Mouse (Mus musculus): ENCODE results near the gene Purb.
"Not testable (repeated sequence)": the region's sequence is repeated elsewhere in the genome, so short reads cannot be mapped to it uniquely, and the experiment has no call there.

Gene Purb

DNA sequence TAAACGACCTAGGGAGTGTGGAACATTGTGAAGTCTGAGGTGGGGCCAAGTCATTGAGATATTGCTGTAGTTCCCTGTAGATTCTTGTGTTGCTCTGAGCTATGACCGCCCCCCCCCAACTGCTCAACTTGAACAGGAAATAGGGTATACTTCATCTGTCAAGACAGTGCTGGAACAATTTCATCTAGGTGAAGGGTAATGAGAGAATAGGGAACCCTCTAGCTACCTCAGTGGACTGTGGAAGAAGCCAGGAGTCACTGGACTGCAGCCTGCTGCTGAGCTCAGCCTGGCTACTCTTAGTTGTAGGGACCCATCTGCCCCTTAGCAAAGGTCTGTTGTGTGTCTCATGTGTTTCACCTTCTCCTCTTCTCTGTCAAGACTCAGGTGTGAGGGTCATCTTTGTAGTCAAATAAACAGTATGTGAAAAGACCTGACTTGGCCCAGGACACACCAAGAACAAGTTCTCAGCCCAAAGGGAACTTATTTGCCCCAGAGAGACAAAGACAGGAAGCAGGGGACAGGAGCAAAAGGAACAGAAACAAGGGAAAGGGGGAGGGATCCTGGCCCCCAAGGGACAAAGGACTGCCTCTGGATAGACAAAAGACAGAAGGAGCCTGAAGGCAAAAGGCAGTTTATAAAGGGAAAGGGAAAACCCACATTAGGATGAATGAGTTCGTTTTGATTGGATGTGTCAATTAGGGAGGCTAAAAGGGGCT lies 8.7 kb upstream of the Purb start:
- DNase-seq: no peak

DNA sequence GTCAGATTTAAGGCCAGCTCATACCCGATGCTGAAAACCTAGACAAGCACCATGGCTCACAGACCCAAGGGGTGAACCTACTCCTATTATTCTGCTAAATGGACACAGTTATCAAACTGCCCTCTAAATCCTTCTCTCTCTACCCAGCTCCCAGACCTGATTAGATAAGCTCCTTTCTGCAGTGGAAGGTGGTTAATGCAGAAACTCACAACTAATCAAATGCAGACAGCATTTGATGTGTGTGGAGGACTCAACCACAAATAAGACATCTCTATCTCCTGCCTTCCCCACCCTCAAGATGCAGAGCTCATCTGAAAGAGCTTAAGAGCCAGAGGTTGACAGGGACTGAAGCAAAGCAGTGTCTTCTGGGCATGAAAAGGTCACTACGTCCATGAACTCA lies 7.4 kb upstream of the Purb start:
- no peak for DNase-seq

GRCm38 (mm10) chr11:6481669-6482185 lies 6.0 kb upstream of the Purb start:
- peak; percentile 39 to 54 for DNase-seq

DNA sequence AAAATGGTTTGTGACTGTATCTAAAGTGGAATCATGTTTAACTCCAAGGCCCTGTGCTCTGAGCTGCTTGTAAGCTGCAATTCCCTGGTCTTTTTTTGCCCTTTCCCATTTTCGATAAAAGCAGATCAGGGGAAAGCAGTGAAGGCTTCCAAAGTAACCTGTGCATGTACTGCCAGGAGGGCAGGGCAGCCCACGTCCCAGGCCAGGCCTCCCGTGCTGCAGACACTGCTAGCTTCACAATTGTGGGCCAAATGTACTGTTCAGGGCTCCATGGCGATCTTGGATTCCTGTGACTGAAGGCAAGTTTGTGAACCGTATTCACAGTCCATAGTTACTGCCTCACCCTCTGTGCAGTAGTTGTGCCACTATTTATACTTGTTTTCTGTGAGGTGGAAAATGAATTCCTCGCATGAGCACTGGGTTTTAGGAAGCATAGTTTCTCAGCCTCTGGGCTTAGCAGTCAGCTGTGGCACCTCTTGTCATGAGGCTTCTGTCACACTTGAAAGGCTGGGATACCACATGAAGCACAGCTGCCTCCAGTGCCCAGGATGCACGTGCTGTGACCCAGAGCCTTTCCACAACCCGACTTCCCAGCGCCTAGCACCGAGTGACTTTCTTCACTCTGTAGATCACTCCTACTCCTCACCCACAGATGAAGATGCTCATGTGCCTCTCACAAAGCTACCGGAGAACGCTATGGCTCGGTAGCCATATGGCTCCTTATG lies 5.1 kb upstream of the Purb start:
- DNase-seq: no peak

GRCm38 (mm10) chr11:6480191-6480590 lies 4.5 kb upstream of the Purb start:
- no peak for DNase-seq

DNA sequence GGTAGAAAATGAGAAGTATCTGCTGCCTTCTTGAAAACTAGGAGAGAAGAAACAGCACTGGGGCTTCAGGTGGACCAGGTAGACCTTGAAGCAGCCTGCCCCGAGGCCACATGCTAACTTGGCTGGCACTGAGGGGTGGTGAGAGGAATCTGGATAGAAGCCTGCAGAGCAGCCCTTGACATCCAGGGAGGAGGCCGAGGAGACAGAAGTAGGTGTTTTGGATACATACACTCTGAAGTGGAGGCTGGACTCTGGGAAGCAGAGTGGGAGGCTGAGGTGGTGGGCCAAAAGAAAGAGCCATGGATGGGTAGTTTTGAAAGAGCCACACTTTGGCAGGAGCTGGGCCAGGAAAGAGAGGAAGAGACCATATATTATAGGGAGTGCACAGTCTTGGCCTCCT lies 3.5 kb upstream of the Purb start:
- DNase-seq: no peak

GRCm38 (mm10) chr11:6477350-6477749 lies 1.6 kb upstream of the Purb start:
- no peak for DNase-seq

GRCm38 (mm10) chr11:6476876-6477275 lies 1.2 kb upstream of the Purb start:
- no peak for DNase-seq

- peak; percentile 53 to 61 for DNase-seq
Measured at GRCm38 (mm10) chr11:6474874-6475731, 614 bp downstream of the Purb start.

DNA sequence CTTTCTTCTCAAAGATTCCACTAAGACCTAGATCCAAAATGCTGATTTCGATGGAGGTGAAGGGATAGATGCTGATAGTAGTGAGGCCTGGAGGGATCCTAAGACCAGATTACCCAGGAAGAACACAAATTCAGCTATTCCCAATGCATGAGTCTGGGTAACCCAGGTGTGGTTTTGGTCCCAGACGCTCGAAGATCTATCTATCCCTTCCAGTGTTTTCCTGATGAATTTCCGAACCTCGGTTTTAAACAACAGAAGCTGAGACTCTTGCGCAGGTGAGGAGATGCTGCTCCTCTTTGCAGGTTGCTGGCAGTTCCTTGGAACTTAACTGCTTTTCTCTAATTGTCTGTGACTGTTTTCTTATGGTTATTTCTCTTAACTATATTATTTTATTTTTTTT lies 1.3 kb downstream of the Purb start:
- DNase-seq: no peak

- no peak for DNase-seq
Measured at GRCm38 (mm10) chr11:6472076-6472475, 3.6 kb downstream of the Purb start.

DNA sequence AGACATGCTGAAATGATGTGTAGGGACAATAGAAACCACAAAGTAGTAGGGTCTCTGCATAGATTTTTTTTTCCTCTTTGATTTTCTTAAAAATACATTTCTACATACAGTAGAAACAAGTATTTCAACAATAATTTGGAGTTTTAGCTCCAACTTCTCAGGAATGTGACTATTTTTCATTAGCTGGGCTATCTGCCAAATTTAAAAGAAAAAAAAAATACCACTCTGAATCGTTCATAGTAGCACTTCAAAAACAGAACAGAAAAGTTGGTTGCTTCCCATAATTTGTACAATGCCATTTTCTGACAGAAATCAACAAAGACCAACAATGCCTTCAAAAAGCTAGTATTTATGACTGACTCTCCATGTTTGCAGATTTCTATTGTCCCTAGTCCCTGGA lies 4.2 kb downstream of the Purb start:
- DNase-seq: no peak

GRCm38 (mm10) chr11:6471054-6471453 lies 4.7 kb downstream of the Purb start:
- no peak for DNase-seq

GRCm38 (mm10) chr11:6468541-6468940 lies 7.2 kb downstream of the Purb start:
- DNase-seq: no peak

- DNase-seq: peak; percentile 49 to 65
Measured at GRCm38 (mm10) chr11:6465122-6465521, 10.6 kb downstream of the Purb start.

DNA sequence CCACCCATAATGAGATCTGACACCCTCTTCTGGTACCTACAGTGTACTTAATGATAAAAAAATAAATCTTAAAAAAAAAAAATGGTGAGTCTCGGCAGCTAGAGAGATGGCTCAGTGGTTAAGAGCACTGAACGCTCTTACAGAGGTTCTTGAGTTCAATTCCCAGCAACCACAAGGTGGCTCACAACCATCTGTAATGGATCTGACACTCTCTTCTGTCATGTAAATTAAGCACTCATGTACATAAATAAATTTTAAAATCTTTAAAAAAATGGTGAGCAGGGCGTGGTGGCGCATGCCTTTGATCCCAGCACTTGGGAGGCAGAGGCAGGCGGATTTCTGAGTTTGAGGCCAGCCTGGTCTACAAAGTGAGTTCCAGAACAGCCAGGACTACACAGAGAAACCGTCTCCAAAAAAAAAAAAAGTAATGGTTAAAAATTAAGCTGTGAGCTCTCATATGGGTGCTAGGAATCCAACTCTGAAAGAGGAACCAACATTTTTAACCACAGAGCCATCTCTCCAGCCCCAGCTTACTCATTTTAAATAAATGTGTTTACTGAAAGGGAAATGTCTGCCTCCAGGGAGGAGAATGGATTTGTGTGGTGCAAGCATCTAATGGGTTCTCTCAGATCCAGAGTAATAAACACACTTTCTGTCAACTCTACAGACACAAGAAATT lies 12.4 kb downstream of the Purb start:
- no peak for DNase-seq

- no peak for DNase-seq
Measured at GRCm38 (mm10) chr11:6456083-6456482, 19.6 kb downstream of the Purb start.

GRCm38 (mm10) chr11:6448155-6448554 lies 27.6 kb downstream of the Purb start:
- not testable (repeated sequence) for DNase-seq

DNA sequence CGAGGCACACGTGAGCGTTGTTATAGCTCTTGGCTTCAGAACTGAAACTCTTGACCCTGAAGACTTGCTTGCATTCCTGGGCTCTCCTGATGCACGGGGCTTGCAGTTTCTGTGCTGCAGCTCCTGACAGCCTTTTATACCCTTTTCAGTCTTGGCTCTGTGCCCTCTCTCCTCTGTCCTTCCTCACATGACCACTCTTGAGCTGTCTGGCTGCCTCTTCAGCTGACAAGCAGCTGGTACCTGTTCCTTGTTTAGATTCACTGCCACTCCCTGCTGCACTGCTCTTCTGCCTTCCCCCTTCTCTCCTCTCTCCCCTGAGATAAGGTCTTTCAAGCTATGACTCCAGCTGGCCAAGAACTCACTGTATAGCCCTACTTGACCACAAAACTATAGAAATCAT lies 28.2 kb downstream of the Purb start:
- DNase-seq: no peak

GRCm38 (mm10) chr11:6445951-6446350 lies 29.8 kb downstream of the Purb start:
- peak in 1 of 2 experiments; percentile 10 for DNase-seq

DNA sequence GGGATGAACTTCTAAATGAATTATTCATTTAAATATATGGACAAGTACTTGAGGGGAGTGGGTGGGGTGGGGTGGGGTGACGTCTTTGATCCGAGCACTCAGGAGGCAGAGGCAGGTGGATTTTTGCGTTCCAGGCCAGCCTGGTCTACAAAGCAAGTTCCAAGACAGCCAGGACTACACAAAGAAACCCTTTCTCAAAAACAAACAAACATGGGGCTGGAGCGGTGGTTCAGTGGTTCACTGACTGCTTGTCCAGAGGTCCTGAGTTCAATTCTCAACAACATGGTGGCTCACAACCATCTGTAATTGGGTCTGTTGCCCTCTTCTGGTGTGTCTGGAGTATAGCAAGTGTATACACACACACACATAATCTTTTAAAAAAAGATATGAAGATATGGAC lies 30.3 kb downstream of the Purb start:
- DNase-seq: no peak

DNA sequence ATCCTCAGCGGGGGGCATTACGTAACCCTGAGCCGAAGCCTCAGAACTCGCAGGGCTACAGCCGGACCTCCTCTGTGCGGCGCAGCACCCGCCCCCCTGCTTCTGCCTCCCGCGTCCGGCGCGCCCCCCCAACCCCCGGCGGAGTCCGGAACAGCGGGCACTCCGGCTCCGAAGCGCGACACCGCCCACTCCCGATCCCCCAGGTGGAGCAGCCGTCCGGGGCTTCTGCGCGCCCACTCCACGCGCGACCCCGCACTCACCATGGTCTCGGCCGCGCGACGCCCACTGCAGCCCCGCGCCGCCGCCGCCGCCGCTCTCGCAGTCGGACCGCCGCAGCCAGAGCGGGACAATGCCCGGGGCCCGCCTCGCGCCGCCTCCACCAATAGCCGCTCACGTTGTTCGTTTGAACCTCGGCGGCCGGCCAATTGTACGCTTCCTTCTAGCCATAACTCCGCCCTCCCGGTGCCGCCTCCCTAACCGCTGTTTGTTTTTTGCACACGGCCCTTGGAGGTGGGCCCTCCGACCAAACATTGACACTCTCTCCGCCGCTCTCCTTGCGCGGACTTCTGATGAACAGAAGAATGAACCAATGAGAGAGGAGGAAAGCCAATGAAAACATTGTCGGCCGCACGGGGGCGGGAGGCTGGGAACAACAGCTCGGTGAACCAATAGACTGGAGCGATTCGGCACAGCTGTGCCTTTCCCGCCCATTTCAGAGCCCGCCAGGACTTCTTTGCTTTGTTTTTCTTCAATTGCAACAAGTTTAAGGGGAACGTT lies 31.5 kb downstream of the Purb start, which contains the start of gene H2afv:
Gene H2afv (minus strand): TSS at position 367 of the 777 bp plus-strand sequence.
- DNase-seq: peak; percentile 99

Data from lung, adult 18-20 months (tissue).